Mouse (Mus musculus) cortical plate, adult 2 months (tissue): Measurements from ENCODE around the gene Ucp3.

Experiments used
- CTCF ChIP-seq: fragments of 200-500 bp; IDR thresholded peaks from 2 replicates; pipeline ENCODE4 v1.5.1; 2011; ENCODE audit warnings: mild to moderate bottlenecking, control low read depth, low read length; ENCODE audit not compliant: insufficient read depth; ENCODE audit errors: extremely low read depth
- POLR2A ChIP-seq: fragments of 200-500 bp; IDR thresholded peaks from 2 replicates; pipeline ENCODE4 v1.6.1; 2011; ENCODE audit warnings: mild to moderate bottlenecking, low read length, control low read depth; ENCODE audit not compliant: insufficient read depth; ENCODE audit errors: extremely low read depth

- no peak for TF ChIP-seq CTCF
- TF ChIP-seq POLR2A: no peak
Observed at GRCm38 (mm10) chr7:100484493-100484892, 11.7 kb downstream of the Ucp3 start.
